Mouse (Mus musculus): ENCODE measurements at regions not wholly inside any gene's neighbourhood (a gene's known extent, or its start where the extent isn't known, plus 50 kb on each side); places are given as distances from the start of the nearest gene placed in this dataset.

- DNase-seq, result no peak
These were observed 215.5 kb downstream of the Ppp4r2 start for GRCm38 (mm10) chr6:101048836-101049361.

GRCm38 (mm10) chr6:101054880-101055279 lies 221.5 kb downstream of the Ppp4r2 start:
- no peak for DNase-seq

GRCm38 (mm10) chr6:101056318-101056717 lies 222.9 kb downstream of the Ppp4r2 start:
- DNase-seq, result no peak

GRCm38 (mm10) chr6:101059058-101059457 lies 225.6 kb downstream of the Ppp4r2 start:
- DNase-seq, result no peak

GRCm38 (mm10) chr6:101062186-101062585 lies 228.8 kb downstream of the Ppp4r2 start:
- no peak for DNase-seq

- no peak for DNase-seq
These were observed 242.5 kb downstream of the Ppp4r2 start for GRCm38 (mm10) chr6:101075753-101076516.

GRCm38 (mm10) chr6:101078294-101078693 lies 244.9 kb downstream of the Ppp4r2 start:
- no peak for DNase-seq

- no peak for DNase-seq
These were observed 250.3 kb downstream of the Ppp4r2 start for GRCm38 (mm10) chr6:101083676-101084075.

GRCm38 (mm10) chr6:101092179-101092578 lies 258.8 kb downstream of the Ppp4r2 start:
- no peak for DNase-seq

All from heart, adult 18-20 months (tissue).